Mouse (Mus musculus): ENCODE measurements at regions not wholly inside any gene's neighbourhood (a gene's known extent, or its start where the extent isn't known, plus 50 kb on each side); places are given as distances from the start of the nearest gene placed in this dataset.
"Not testable (repeated sequence)": the region's sequence is repeated elsewhere in the genome, so short reads cannot be mapped to it uniquely, and the experiment has no call there.

DNA sequence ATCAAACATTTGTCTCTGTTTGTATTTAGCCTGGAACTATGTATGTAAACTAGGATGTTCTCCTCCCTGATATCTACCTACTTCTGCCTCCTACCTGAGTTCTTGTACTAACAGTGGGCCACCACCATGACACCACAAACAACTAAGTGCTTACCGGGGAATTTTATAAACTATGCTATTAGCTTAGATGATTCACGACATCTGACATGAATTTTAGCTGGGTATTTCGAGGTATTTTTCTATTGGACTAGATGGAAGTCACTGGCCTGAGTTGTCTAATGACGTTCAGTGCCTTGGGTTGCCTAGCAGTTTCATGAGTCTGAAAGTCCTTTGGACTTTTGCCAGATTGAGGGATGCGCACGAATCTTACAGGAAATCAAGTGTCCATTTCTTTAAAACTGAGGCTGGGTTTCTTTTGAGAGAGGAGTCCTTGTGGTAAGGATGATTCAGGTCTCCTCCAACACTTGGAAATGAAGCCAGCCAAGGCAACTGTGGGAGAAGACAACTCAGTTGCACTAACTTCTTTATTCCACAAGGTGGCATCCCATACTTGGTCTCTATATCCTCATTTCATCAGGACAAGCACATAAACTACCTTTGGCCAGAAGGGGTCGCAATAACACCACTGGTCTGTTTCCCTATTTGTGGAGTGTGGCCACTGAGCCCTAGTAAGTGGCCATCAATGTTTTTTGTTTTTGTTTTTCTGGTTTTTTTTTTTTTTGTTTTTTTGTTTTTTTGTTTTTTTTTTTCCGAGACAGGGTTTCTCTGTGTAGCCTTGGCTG, 131.4 kb upstream of the Gdi2 start:
- H3K4me3 ChIP-seq: not testable (repeated sequence)

DNA sequence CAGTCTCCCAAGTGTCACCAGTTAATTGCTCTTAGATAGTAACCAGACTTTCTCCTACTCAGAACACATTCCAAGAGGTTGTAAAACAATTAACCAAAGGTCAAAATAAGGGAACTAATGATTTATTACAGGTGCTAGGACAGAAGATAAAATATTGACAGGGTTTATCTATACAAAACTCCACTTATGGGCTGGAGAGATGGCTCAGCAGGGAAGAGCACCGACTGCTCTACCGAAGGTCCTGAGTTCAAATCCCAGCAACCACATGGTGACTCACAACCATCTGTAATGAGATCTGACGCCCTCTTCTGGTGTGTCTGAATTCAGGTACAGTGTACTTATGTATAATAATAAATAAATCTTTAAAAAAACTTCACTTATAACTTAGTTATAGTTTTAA, 127.6 kb upstream of the Gdi2 start:
- H3K27ac ChIP-seq; intact Hi-C loops (cut with DNase I); DNase-seq; H3K4me3 ChIP-seq: not testable (repeated sequence)

More for the DNA sequence above, 131.4 kb upstream of the Gdi2 start:
- H3K27ac ChIP-seq; intact Hi-C loops (cut with DNase I): not testable (repeated sequence)
- DNase-seq: peak; percentile 61
- TF ChIP-seq CTCF (IDR thresholded peaks at IDR 0.05): peak; percentile 71

DNA sequence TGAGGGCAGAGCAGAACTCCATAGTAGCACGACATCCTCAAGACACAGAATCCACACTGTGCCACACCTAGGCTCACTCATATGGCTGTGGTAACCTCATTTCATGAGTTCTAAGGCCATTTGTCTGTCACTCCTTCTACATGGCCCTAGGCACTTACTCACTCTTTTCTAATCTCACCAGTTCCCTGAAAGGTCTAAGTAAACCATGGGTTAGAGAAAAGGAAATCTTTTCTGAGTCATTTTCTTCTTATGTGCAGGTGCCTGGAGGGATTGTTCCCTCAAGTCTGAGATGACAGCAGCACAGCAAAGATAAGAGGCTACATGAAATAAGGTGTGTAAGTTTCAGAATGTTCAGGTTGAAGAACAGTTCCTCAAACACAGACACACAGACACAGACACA, 120.8 kb upstream of the Gdi2 start:
- intact Hi-C loops (cut with DNase I): no loop called here
- DNase-seq: no peak
- TF ChIP-seq CTCF (IDR thresholded peaks at IDR 0.05): no peak
- Histone ChIP-seq H3K27ac (no peak overlapping the region), H3K4me3 (no peak overlapping the region)

DNA sequence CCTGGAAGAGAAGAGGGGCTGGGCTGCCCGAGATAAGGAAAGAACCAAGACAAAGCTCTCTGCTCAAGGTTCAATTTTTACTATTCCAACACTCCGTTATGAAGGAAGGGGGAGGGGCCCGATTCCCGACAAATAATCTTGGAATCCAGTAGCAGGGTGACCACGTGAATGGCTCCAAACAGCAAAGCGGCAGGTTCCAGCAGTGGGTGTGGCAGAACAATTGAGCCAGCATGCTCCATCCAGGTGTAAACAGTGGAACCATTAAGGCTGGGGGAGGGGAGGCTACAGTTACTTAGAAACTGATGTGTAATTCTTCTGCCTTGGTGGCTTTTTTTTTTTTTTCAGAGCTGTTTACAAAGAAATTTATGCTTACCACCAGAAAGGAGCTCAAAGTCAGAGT, 82.5 kb upstream of the Gdi2 start:
- H3K4me3 ChIP-seq; intact Hi-C loops (cut with DNase I); H3K27ac ChIP-seq; DNase-seq: not testable (repeated sequence)

DNA sequence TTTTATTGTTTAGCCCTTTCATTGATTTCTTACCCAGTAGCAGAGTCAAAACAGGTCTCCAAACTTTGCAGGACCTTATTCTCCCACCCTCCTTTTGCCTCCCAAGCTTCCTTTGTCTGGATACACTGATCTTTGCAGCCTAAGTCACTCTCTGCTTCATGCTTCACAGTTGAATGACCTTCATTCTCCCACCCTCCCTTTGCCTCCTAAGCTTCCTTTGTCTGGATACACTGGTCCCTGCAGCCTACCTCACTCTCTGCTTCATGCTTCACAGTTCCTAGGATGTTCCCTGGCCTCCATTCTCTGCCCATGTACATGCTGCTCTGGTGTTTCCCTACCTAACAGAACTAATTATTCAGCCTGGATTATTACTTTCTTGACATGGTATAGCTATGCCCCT, 61.0 kb upstream of the Gdi2 start:
- Histone ChIP-seq H3K4me3 (no peak overlapping the region), H3K27ac (no peak overlapping the region)
- no peak for DNase-seq
- intact Hi-C loops (cut with DNase I): no loop called here
- TF ChIP-seq CTCF (IDR thresholded peaks at IDR 0.05): no peak

DNA sequence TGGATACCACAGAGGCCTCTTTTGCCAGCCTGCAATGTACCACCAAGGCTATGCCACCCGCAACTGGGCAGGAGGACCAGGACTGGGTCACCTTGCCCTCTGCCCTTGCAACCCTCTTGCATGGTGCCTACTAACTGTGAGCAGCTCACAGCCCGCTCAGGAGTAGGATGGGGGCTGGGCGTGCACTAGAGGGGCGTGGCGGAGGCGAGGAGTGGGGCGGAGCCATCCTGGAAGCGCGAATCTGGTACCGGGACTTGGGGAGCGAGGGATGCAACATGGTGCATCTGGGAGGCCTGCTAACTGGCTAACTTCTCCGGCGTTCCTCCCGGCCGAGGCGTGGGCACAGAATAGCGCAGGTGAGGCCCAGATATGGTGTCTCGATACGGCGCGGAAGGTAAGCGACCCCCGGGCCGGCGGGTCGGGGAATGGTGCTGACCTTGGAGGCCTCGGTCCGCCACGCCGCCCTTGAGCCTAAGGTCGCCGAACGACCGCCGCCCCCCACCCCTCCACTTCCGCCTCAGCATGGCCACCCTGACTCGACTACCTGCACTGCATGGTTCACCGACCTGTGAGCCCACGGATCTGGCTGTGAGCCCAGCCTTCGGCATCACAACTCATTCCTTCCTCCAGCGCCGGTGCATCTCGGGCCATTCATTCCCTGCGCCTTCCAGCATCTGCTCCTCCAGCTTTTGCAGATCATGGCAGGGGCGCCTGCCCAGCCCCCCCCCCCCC, 59.7 kb upstream of the Gdi2 start:
- DNase-seq: peak; percentile 33

More for the DNA sequence above, 59.7 kb upstream of the Gdi2 start:
- intact Hi-C loops (cut with DNase I): no loop called here
- no peak for TF ChIP-seq CTCF (IDR thresholded peaks at IDR 0.05)
- Histone ChIP-seq H3K27ac (no peak overlapping the region), H3K4me3 (peak overlapping the region; percentile 68)

Data from gastrocnemius, adult 2 months (tissue).